In genomic region chr12:81026995-81027942, GRCm38 (mm10) we compare ENCODE assay signal across 8 mouse cellular contexts. TPM values are rescaled to one million over a fixed set of nuclear protein-coding genes. Genes with fewer than 3 reads are reported as not detected.
DNase-seq lines count a peak whose midpoint lies in the region; ATAC-seq and TF ChIP-seq lines count a peak whose summit lies in the region.

No protein-coding gene starts in this region.

- no peak overlapping the region for H3K27ac ChIP-seq in spleen, adult 2 months (ENCODE audit: insufficient read depth, low read length)
- H3K27ac ChIP-seq in forebrain, embryonic 14.5 days (ENCODE audit: low read depth, low read length), result no peak overlapping the region; the same call in 1 of the 2 replicates
- H3K27ac ChIP-seq in neural tube, embryonic 14.5 days (ENCODE audit: low read depth, low read length), result peak overlapping the region; percentile 28; the same call in 1 of the 2 replicates

- H3K9me3 ChIP-seq in forebrain, embryonic 14.5 days (replicated peaks; ENCODE audit: control insufficient read depth, low read length), result no peaks in the 10 kb centered on the region
- no peaks in the 10 kb centered on the region for H3K9me3 ChIP-seq in neural tube, embryonic 14.5 days (ENCODE audit: control insufficient read depth, low read length)

- ATAC-seq in forebrain, embryonic 14.5 days, result peak; percentile 77
- ATAC-seq in neural tube, embryonic 14.5 days (ENCODE audit: low read depth), result peak; percentile 84

- H3K4me3 ChIP-seq in spleen, adult 2 months (ENCODE audit: extremely low read depth, insufficient read depth, insufficient read length), result peak overlapping the region; percentile 30; the same call in 1 of the 2 replicates
- peak overlapping the region; percentile 61 for H3K4me3 ChIP-seq in forebrain, embryonic 14.5 days (ENCODE audit: low read depth, low read length)
- peak overlapping the region; percentile 68 for H3K4me3 ChIP-seq in neural tube, embryonic 14.5 days (ENCODE audit: low read depth, low read length)

- 3% methylated on average over 45 of the region's 45 CpGs for WGBS in spleen, adult 2 months
- WGBS in forebrain, embryonic 14.5 days, result 3% methylated on average over 44 of the region's 45 CpGs
- 1% methylated on average over 43 of the region's 45 CpGs for WGBS in neural tube, embryonic 14.5 days

- peak; percentile 31 for DNase-seq in gastrocnemius, postnatal 10 days
- no peak for DNase-seq in gastrocnemius, postnatal 36 days
- no peak for DNase-seq in spleen, adult 2 months (ENCODE audit: low read depth in 1 of 2, low spot score in 2 of 2)
- no peak for DNase-seq in spleen, postnatal 14 days (ENCODE audit: low spot score in 2 of 2)
- DNase-seq in forebrain, embryonic 14.5 days (ENCODE audit: low spot score), result peak; percentile 33
- DNase-seq in kidney, postnatal 4 days, result peak; percentile 29 to 38
- no peak for DNase-seq in layer of hippocampus, adult 9-10 months (ENCODE audit: low spot score)

- peak overlapping the region; percentile 73 for H3K9ac ChIP-seq in forebrain, embryonic 14.5 days (ENCODE audit: low read length)
- H3K9ac ChIP-seq in neural tube, embryonic 14.5 days (replicated peaks; ENCODE audit: low read depth, low read length), result peak overlapping the region; percentile 72

- TF ChIP-seq CTCF in spleen, adult 2 months (IDR thresholded peaks at IDR 0.05; ENCODE audit: extremely low read depth, insufficient read depth, insufficient read length, insufficient replicate concordance), result no peak

- intact Hi-C loops in gastrocnemius, postnatal 36 days (cut with DNase I), result no loop called here

- H3K4me2 ChIP-seq in forebrain, embryonic 14.5 days (ENCODE audit: low read length), result peak overlapping the region; percentile 97
- H3K4me2 ChIP-seq in neural tube, embryonic 14.5 days (ENCODE audit: low read depth, low read length), result peak overlapping the region; percentile 92

- H3K4me1 ChIP-seq in spleen, adult 2 months (ENCODE audit: control insufficient read depth, insufficient read depth, insufficient read length), result peaks cover 5% of the 10 kb centered on the region
- H3K4me1 ChIP-seq in forebrain, embryonic 14.5 days (ENCODE audit: control insufficient read depth, insufficient read depth, low read length), result peaks cover 8% of the 10 kb centered on the region; the same call in 1 of the 2 replicates
- H3K4me1 ChIP-seq in neural tube, embryonic 14.5 days (ENCODE audit: control insufficient read depth, insufficient read depth, low read length), result peaks cover 15% of the 10 kb centered on the region; the same call in 1 of the 2 replicates

- no peaks in the 10 kb centered on the region for H3K36me3 ChIP-seq in spleen, adult 2 months (ENCODE audit: control insufficient read depth, insufficient read depth, low read length)
- H3K36me3 ChIP-seq in forebrain, embryonic 14.5 days (ENCODE audit: control insufficient read depth, insufficient read depth, low read length), result no peaks in the 10 kb centered on the region
- no peaks in the 10 kb centered on the region for H3K36me3 ChIP-seq in neural tube, embryonic 14.5 days (ENCODE audit: control insufficient read depth, insufficient read depth, low read length)

- TF ChIP-seq POLR2A in spleen, adult 2 months (IDR thresholded peaks at IDR 0.05; ENCODE audit: low read depth, low read length), result no peak

- peaks cover 8% of the 10 kb centered on the region for H3K27me3 ChIP-seq in spleen, adult 2 months (ENCODE audit: control insufficient read depth, insufficient read depth, low read length)
- H3K27me3 ChIP-seq in forebrain, embryonic 14.5 days (replicated peaks; ENCODE audit: control insufficient read depth, insufficient read depth, low read length), result 0 out of 2 replicates have a peak, but pooled peaks cover 12% of the 10 kb centered on the region
- no peaks in the 10 kb centered on the region for H3K27me3 ChIP-seq in neural tube, embryonic 14.5 days (ENCODE audit: control insufficient read depth, insufficient read depth, low read length)

RNA-seq across cellular contexts. Expression of gene Smoc1, which starts 0.7 kb away (rescaled TPM):
- total RNA-seq in gastrocnemius, postnatal 10 days (2021), result 1 to 10 TPM; 2.5 to 3.3 TPM
- total RNA-seq in gastrocnemius, postnatal 36 days (2021), result 1 to 10 TPM in 1 of 2 experiments, under 1 TPM in 1; 0.76 to 1.1 TPM
- 0.51 and 0.79 TPM in 2 replicates for polyA plus RNA-seq in spleen, adult 2 months (2012; rRNA removed)
- 7.1 and 10.1 TPM in 2 replicates for polyA plus RNA-seq in forebrain, embryonic 14.5 days (2014; fragmentation: Nextera tagmentation; extraction: Ambion mirVana)
- 10.1 and 11.0 TPM in 2 replicates for polyA plus RNA-seq in neural tube, embryonic 14.5 days (2014; fragmentation: Nextera tagmentation; extraction: Ambion mirVana)

RNA-seq across cellular contexts. Expression of gene Slc10a1, which starts 58.8 kb away (rescaled TPM):
- total RNA-seq in gastrocnemius, postnatal 10 days (2021), result under 1 TPM in 1 of 2 experiments, not detected in 1; 0.41 TPM
- total RNA-seq in gastrocnemius, postnatal 36 days (2021), result not detected
- polyA plus RNA-seq in spleen, adult 2 months (2012; rRNA removed), result not detected in 2 replicates
- 0.10 and 0.22 TPM in 2 replicates for polyA plus RNA-seq in forebrain, embryonic 14.5 days (2014; fragmentation: Nextera tagmentation; extraction: Ambion mirVana)
- polyA plus RNA-seq in neural tube, embryonic 14.5 days (2014; fragmentation: Nextera tagmentation; extraction: Ambion mirVana), result 0.66 and 0.76 TPM in 2 replicates

Comparison
In these comparisons a context has a peak if more than half of its experiments do, and no peak if none do; other contexts are left out.
1. DNase-seq: peak in gastrocnemius, postnatal 10 days (single experiment), forebrain, embryonic 14.5 days (single experiment) and kidney, postnatal 4 days (2 of 2); none in gastrocnemius, postnatal 36 days (0 of 2), spleen, adult 2 months (0 of 2), spleen, postnatal 14 days (0 of 2) and layer of hippocampus, adult 9-10 months (single experiment).
2. Peak in every context shown above with its lines, with median percentiles within 50 percentile points of each other: H3K4me3 ChIP-seq.